Mouse (Mus musculus) hindbrain, embryonic 12.5 days (tissue): ENCODE measurements at regions not wholly inside any gene's neighbourhood (a gene's known extent, or its start where the extent isn't known, plus 50 kb on each side); places are given as distances from the start of the nearest gene placed in this dataset.

Experiments used
- ATAC-seq: fragments of 200-750 bp; cut with Nextera tagmentation; 2 replicates; pipeline ENCODE4 v1.8.0; 2017; ENCODE audit warnings: moderate TSS enrichment; ENCODE audit not compliant: low FRiP score
- H3K27ac ChIP-seq: fragments of 300-500 bp; sonication (generic); 2 replicates; pipeline ENCODE4 v1.5.1; 2016; ENCODE audit warnings: mild to moderate bottlenecking
- H3K27me3 ChIP-seq: fragments of 300-500 bp; sonication (generic); 2 replicates; pipeline ENCODE4 v1.6.1; 2016; ENCODE audit warnings: mild to moderate bottlenecking
- H3K36me3 ChIP-seq: fragments of 300-500 bp; sonication (generic); 2 replicates; pipeline ENCODE4 v1.6.1; 2016; ENCODE audit warnings: mild to moderate bottlenecking
- H3K4me1 ChIP-seq: fragments of 300-500 bp; sonication (generic); 2 replicates; pipeline ENCODE4 v1.6.1; 2016
- H3K4me2 ChIP-seq: fragments of 300-500 bp; sonication (generic); replicated peaks from 2 replicates; pipeline ENCODE4 v1.6.1; 2016; ENCODE audit warnings: mild to moderate bottlenecking
- H3K4me3 ChIP-seq: fragments of 300-500 bp; sonication (generic); 2 replicates; pipeline ENCODE4 v1.5.1; 2016; ENCODE audit warnings: mild to moderate bottlenecking
- H3K9ac ChIP-seq: fragments of 300-500 bp; sonication (generic); 2 replicates; pipeline ENCODE4 v1.6.1; 2016; ENCODE audit warnings: mild to moderate bottlenecking, moderate library complexity
- H3K9me3 ChIP-seq: fragments of 300-500 bp; sonication (generic); replicated peaks from 2 replicates; pipeline ENCODE4 v1.6.1; 2016; ENCODE audit warnings: mild to moderate bottlenecking
- WGBS: fragments of 180-500 bp; shearing (Covaris S2); methylation state at CpG from one replicate; pipeline ENCODE4 v1.1.7; 2016; 5-methylcytosine and 5-hydroxymethylcytosine counted together

DNA sequence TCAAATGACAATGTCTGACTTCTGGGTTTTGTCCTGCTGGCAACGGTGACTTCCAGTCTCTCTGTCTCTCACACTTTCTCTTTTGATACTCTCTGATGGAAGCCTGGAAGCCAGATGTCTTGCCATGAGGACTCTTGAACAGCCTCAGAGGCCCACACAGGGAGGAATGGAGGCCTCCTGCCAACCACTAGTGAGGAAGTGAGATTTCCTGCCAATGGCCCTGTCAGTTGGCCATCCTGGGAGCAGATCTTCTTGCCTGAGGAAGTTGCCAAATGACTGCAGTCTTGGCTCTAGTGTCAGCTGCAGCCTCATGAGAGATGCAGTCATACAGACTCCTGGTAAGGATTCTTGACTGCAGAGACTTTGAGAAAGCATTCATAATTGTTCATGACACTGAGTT is 741.7 kb downstream of the Adgrl2 start:
- no peak for ATAC-seq
- H3K9ac ChIP-seq: no peak overlapping the region
- WGBS: 76% methylated on average over 1 of the region's 1 CpGs
- H3K4me3 ChIP-seq: no peak overlapping the region
- no peak overlapping the region for H3K4me2 ChIP-seq
- H3K4me1 ChIP-seq: no peaks in the 10 kb centered on the region
- no peaks in the 10 kb centered on the region for H3K36me3 ChIP-seq
- no peaks in the 10 kb centered on the region for H3K9me3 ChIP-seq
- H3K27me3 ChIP-seq: no peaks in the 10 kb centered on the region
- H3K27ac ChIP-seq: no peak overlapping the region

DNA sequence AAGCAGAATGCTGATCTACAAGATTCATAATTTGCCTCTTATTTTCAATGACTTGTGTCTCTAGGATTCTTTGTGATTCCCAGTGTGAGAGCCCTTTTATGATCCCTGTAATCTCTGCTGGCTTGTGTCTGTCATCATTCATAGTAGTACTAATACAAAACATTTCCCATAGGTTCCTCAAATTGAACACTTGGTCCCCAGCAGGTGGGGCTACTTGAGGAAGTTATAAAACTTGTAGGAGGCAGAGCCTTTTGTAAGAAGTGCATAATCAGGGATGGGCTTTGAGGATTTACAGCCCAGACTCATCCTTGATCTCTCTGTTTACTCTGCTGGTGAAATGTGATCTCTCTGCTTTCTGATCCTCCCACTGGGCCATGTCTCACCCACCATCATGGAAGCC is 743.6 kb downstream of the Adgrl2 start:
- H3K27me3 ChIP-seq: no peaks in the 10 kb centered on the region
- H3K4me2 ChIP-seq: no peak overlapping the region
- H3K27ac ChIP-seq: no peak overlapping the region
- no peak for ATAC-seq
- H3K4me3 ChIP-seq: no peak overlapping the region
- H3K36me3 ChIP-seq: no peaks in the 10 kb centered on the region
- no peaks in the 10 kb centered on the region for H3K4me1 ChIP-seq
- no peaks in the 10 kb centered on the region for H3K9me3 ChIP-seq
- no peak overlapping the region for H3K9ac ChIP-seq

DNA sequence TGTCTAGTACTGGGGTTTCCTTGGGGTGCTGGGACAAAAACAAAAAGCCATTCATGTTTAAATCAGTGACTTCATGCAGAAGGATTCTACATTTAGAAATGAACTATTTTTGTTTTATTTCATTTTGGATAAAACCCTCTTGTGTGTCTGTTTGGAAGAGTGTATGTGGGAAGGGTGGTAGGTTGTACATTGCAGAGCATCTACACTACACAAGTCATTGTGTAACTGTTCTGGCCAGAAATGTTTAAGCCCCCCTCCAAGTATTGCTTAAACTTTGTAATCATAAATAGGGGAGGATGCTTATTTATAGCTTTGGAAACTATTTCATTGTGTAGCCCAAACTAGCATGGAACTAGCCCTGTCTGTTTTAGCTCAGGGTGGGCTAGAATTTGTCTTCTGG is 752.3 kb downstream of the Adgrl2 start:
- no peaks in the 10 kb centered on the region for H3K36me3 ChIP-seq
- H3K9me3 ChIP-seq: no peaks in the 10 kb centered on the region
- H3K9ac ChIP-seq: no peak overlapping the region
- H3K4me3 ChIP-seq: no peak overlapping the region
- no peak for ATAC-seq
- H3K4me1 ChIP-seq: no peaks in the 10 kb centered on the region
- no peak overlapping the region for H3K4me2 ChIP-seq
- H3K27me3 ChIP-seq: no peaks in the 10 kb centered on the region
- no peak overlapping the region for H3K27ac ChIP-seq

DNA sequence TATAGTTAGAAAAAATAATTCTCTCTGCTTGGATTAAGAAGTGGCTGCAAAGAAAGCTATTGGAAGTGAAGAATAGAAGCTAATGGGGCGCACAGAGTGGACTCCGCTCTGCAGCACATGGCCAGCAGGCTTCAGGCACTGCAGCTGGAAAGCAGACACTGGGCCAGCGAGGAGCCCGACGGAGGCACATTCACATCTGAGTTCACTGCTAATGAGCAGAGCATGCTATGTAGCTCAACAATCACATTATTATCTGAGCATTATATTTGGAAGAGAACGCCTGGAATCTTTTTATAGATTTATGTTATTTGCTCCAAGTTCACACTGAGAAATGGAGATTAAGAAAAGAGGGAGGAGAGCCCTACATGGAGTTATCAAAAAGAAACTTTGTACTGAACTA is 752.8 kb downstream of the Adgrl2 start:
- no peaks in the 10 kb centered on the region for H3K36me3 ChIP-seq
- no peak overlapping the region for H3K9ac ChIP-seq
- no peak overlapping the region for H3K4me3 ChIP-seq
- 81% methylated on average over 6 of the region's 6 CpGs for WGBS
- no peak overlapping the region for H3K4me2 ChIP-seq
- H3K4me1 ChIP-seq: no peaks in the 10 kb centered on the region
- ATAC-seq: no peak
- H3K9me3 ChIP-seq: no peaks in the 10 kb centered on the region
- H3K27me3 ChIP-seq: no peaks in the 10 kb centered on the region
- H3K27ac ChIP-seq: no peak overlapping the region

DNA sequence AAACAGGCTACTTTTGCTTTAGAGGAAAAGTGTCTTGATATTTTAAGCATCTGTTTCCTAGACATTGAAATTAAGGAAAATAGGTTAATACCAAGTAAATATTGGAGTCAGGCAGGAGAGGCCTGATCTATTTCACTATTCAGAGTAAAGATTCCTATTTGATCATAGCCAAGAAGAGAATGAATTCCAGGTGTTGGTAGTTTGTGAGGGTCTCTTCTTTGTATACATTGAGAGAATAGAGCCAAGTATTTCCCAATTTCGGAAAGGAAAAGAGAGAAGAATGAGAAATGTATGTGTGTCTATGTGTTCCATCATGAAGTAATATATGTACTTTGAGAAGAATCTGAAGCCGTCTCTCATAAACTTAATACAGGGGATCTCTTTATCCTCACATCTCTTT is 756.7 kb downstream of the Adgrl2 start:
- no peak for ATAC-seq
- WGBS: 84% methylated on average over 2 of the region's 2 CpGs
- H3K36me3 ChIP-seq: no peaks in the 10 kb centered on the region

DNA sequence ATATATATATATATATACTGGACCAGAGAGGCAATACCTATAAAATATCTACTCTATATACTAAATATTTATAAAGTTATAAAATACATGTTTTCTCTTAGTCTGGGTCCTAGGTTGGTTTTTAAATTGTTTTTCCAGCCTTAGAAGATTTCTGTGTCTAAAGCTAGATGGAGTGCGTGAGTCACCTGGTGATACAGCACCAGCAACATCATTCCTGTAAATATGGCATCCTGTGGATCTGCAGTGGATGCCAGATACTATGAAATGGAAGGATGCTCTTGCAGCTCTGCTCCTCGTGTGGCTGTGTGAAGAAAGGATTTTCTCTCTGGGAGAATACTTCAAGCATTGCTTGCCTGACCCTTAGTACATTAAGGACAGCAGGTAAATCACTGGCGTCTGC is 761.2 kb downstream of the Adgrl2 start:
- Histone ChIP-seq H3K9ac (no peak overlapping the region), H3K4me1 (no peaks in the 10 kb centered on the region), H3K36me3 (no peaks in the 10 kb centered on the region), H3K27me3 (no peaks in the 10 kb centered on the region), H3K9me3 (no peaks in the 10 kb centered on the region), H3K4me2 (no peak overlapping the region), H3K27ac (no peak overlapping the region), H3K4me3 (no peak overlapping the region)
- no peak for ATAC-seq
- 83% methylated on average over 3 of the region's 3 CpGs for WGBS

More for the DNA sequence above, 756.7 kb downstream of the Adgrl2 start:
- no peak overlapping the region for H3K27ac ChIP-seq
- H3K4me2 ChIP-seq: no peak overlapping the region
- no peak overlapping the region for H3K9ac ChIP-seq
- no peaks in the 10 kb centered on the region for H3K4me1 ChIP-seq
- H3K4me3 ChIP-seq: no peak overlapping the region
- no peaks in the 10 kb centered on the region for H3K27me3 ChIP-seq
- no peaks in the 10 kb centered on the region for H3K9me3 ChIP-seq

DNA sequence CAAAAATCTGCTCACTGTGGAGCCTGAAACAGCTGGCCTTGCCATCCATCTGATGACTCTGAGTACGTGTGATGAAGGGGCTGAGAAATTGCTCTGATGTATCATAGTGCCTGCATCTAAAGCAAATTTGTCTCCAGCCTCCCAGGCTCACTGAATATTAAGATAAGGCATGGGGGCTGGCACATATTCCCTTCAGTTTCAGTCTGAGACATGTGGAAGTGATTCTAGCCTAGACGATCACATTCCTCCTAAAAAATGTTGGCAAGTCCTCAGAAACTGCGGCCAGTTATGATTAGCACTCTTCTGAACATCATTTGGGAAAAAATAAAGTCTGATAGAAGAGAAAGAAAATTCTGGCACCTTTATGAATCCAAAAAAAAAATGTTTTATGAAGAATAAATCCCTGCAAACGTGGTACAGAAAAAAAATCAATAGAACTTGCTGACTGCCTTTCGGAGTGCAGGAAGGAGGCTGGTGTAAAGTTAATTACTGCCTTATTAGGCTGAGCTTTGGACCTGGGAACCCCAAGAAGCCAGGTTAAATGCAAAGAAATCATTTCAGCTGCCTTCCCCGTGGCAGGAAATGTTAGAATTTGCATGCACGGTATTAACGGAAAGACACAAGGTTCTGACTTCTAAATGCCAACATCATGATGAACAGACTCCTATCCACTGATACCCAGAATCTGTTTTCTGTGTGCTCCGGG is 762.2 kb downstream of the Adgrl2 start:
- no peaks in the 10 kb centered on the region for H3K4me1 ChIP-seq

DNA sequence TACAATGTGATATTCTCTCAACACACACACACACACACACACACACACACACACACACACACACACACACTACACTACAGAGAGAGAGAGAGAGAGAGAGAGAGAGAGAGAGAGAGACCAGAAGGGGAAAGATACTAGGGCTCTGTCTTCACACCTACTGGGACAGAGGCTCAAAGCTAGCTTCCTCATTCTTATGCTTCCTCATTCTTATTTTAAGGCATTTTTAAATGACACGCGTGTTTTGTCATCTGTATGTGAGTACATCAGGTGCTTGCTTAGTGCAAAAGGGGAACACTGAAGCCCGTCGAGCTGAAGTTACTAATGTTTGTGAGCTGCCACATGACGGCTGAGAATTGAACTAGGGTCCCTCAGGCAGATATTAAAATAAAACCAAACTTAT is 769.5 kb downstream of the Adgrl2 start:
- ATAC-seq: no peak
- H3K4me3 ChIP-seq: no peak overlapping the region
- no peak overlapping the region for H3K27ac ChIP-seq
- no peak overlapping the region for H3K4me2 ChIP-seq
- 97% methylated on average over 5 of the region's 5 CpGs for WGBS
- no peaks in the 10 kb centered on the region for H3K4me1 ChIP-seq
- H3K9ac ChIP-seq: no peak overlapping the region
- no peaks in the 10 kb centered on the region for H3K9me3 ChIP-seq
- H3K27me3 ChIP-seq: no peaks in the 10 kb centered on the region
- no peaks in the 10 kb centered on the region for H3K36me3 ChIP-seq

More for the DNA sequence above, 762.2 kb downstream of the Adgrl2 start:
- Histone ChIP-seq H3K36me3 (no peaks in the 10 kb centered on the region), H3K27me3 (no peaks in the 10 kb centered on the region), H3K4me3 (no peak overlapping the region), H3K9me3 (no peaks in the 10 kb centered on the region), H3K9ac (no peak overlapping the region), H3K27ac (no peak overlapping the region), H3K4me2 (no peak overlapping the region)
- 69% methylated on average over 9 of the region's 9 CpGs for WGBS
- no peak for ATAC-seq

DNA sequence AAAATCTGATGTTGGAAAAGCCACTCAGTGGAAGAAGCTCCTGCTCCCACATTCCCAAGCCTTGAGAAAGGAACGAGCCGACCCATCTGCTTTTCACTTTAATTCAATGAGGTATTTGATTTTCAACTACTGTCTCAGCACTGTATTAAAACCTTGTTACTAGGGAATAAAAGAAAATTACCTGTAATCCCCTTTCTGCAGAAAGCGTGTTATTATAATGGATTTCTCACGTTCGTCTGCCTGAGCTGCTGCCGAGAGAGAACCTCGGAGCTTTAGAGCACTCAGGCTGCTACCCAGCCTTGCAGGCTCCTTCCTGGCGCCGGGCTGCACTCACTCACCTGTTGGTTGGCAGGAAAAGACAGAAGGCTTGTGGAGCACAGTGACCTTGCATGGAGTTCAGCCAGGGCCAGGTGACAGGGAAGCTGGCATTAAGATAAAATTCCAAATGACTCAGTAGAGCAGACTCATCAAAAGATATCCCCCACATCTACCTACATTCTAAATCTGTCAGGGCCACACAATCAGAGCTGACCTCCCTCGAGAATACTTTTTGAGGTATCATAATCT is 770.2 kb downstream of the Adgrl2 start:
- H3K4me2 ChIP-seq: no peak overlapping the region
- no peak overlapping the region for H3K4me3 ChIP-seq
- H3K9me3 ChIP-seq: no peaks in the 10 kb centered on the region
- no peaks in the 10 kb centered on the region for H3K36me3 ChIP-seq
- no peak for ATAC-seq
- H3K4me1 ChIP-seq: no peaks in the 10 kb centered on the region
- no peak overlapping the region for H3K27ac ChIP-seq
- WGBS: 84% methylated on average over 10 of the region's 10 CpGs
- H3K27me3 ChIP-seq: no peaks in the 10 kb centered on the region
- no peak overlapping the region for H3K9ac ChIP-seq

DNA sequence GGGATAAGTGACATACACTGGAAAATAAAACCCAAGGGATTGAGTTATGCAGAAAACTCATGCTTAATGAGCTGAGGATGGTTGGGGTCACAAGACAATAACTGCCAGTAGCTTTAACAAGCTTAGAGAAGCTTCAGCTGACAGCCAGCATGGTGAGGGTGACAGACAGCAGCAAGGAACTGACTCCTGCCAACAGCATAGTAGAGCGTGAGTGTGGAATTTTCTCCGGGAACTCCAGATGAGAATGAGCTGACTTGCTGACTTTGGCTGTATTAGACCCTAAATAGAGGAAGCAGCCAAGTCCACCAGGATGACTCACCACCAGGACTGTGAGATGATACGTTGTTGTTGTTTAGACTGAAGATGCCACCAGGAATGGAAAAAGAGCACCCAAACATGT is 788.2 kb downstream of the Adgrl2 start:
- Histone ChIP-seq H3K4me1 (no peaks in the 10 kb centered on the region), H3K4me3 (no peak overlapping the region), H3K27me3 (no peaks in the 10 kb centered on the region), H3K9ac (no peak overlapping the region), H3K9me3 (no peaks in the 10 kb centered on the region), H3K27ac (no peak overlapping the region), H3K36me3 (no peaks in the 10 kb centered on the region), H3K4me2 (no peak overlapping the region)
- ATAC-seq: no peak
- 86% methylated on average over 3 of the region's 3 CpGs for WGBS

DNA sequence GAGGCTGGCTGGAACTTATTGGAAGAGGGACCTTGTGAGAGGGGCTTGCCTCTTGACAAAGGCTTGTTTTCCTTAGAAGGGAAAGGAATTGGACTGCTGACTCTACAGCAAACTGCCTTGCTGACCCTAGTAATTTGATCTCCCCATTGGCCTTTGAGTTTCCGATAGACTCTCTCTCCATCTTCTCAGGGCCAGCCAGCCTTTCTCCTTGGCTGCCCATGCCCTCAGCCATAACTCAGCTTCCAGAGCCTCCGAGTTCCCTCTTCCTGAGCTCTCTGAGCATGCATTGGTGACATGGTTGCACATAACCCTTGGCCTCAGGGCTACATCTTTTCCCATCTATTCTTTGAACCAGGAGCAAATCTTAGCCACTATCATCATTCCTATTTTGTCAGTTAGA is 803.7 kb downstream of the Adgrl2 start:
- Histone ChIP-seq H3K4me3 (no peak overlapping the region), H3K4me1 (no peaks in the 10 kb centered on the region), H3K27ac (no peak overlapping the region), H3K9me3 (no peaks in the 10 kb centered on the region), H3K36me3 (no peaks in the 10 kb centered on the region), H3K27me3 (no peaks in the 10 kb centered on the region), H3K4me2 (no peak overlapping the region), H3K9ac (no peak overlapping the region)
- ATAC-seq: no peak
- WGBS: 73% methylated on average over 2 of the region's 2 CpGs

DNA sequence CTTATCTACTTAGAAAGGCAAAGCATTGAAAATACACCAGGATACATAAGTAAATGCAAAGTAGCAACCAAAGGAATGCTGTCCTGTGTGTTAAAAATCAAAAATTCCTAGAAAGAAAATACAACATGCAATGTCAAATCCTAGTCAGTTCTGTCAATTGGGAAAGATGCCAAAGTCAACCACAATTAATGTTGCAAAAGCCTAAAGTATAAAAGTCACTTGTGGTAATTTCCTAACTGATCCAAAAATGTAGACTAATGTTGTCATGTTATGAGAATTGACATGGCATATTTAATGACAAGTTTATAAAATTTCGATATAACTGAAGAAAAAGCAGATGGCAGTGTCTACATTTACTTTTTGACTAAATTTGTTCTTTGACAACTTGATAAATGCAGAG is 822.8 kb downstream of the Adgrl2 start:
- 86% methylated on average over 1 of the region's 1 CpGs for WGBS
- no peak overlapping the region for H3K4me3 ChIP-seq
- no peaks in the 10 kb centered on the region for H3K36me3 ChIP-seq
- ATAC-seq: no peak
- H3K27me3 ChIP-seq: no peaks in the 10 kb centered on the region
- no peaks in the 10 kb centered on the region for H3K9me3 ChIP-seq
- H3K4me1 ChIP-seq: no peaks in the 10 kb centered on the region
- H3K9ac ChIP-seq: no peak overlapping the region
- no peak overlapping the region for H3K27ac ChIP-seq
- H3K4me2 ChIP-seq: no peak overlapping the region

DNA sequence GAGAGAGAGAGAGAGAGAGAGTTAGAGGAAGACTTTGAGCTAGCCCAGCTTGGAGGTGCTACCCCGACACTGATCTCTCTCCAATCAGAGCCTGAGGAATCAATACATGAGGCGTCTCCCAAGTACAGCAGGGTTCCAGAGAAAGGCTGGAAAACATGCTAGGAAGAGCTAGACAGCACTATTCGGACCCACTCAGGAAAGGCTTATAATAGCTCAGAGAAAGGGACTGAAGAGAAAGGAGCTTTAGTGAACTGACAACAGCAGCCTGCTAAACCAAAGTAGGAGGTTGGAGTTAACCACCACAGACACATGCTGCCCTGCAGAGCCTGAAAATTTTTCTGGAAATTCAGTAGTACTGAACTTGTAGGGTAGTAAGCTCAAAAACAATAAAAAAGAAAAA is 831.3 kb downstream of the Adgrl2 start:
- Histone ChIP-seq H3K9ac (no peak overlapping the region), H3K4me1 (no peaks in the 10 kb centered on the region), H3K4me3 (no peak overlapping the region), H3K4me2 (no peak overlapping the region), H3K27me3 (no peaks in the 10 kb centered on the region), H3K36me3 (no peaks in the 10 kb centered on the region), H3K27ac (no peak overlapping the region), H3K9me3 (no peaks in the 10 kb centered on the region)
- no peak for ATAC-seq
- 71% methylated on average over 3 of the region's 3 CpGs for WGBS
